Mouse (Mus musculus): Measurements from ENCODE around the gene Hpf1. TPM values are rescaled to one million over a fixed set of nuclear protein-coding genes. Genes with fewer than 3 reads are reported as not detected.
A peak's percentile ranks its signal among the peaks of the same experiment; 100 is the strongest.

The Hpf1 gene
- polyA plus RNA-seq (2011; ENCODE audit: insufficient read length, low read depth, missing spikeins) = 40.3 and 47.1 TPM in 2 replicates

GRCm38 (mm10) chr8:60889843-60890519 is at the start of gene Hpf1:
TSS of gene Hpf1 (plus strand) at chr8:60890418.
- H3K4me3 ChIP-seq (ENCODE audit: insufficient read depth, low read length) = peak within 1 kb of the TSS; percentile 86
- no peak for TF ChIP-seq CTCF (IDR thresholded peaks at IDR 0.05; ENCODE audit: borderline replicate concordance, insufficient read depth, low read length)
- peak; percentile 62 for TF ChIP-seq POLR2A (IDR thresholded peaks at IDR 0.05; ENCODE audit: low read depth, low read length)
- no peak within 1 kb of the TSS for H3K27ac ChIP-seq (ENCODE audit: insufficient read depth, low read length)
- no peaks in the 10 kb centered on the region for H3K4me1 ChIP-seq (ENCODE audit: control insufficient read depth, insufficient read depth, low read length)

GRCm38 (mm10) chr8:60842388-60842787 is 47.8 kb upstream of the Hpf1 start:
- Histone ChIP-seq H3K4me1 (ENCODE audit: control insufficient read depth, insufficient read depth, low read length) (no peaks in the 10 kb centered on the region), H3K27ac (ENCODE audit: insufficient read depth, low read length) (no peak overlapping the region), H3K4me3 (ENCODE audit: insufficient read depth, low read length) (no peak overlapping the region)
- TF ChIP-seq CTCF (IDR thresholded peaks at IDR 0.05; ENCODE audit: borderline replicate concordance, insufficient read depth, low read length) (no peak), POLR2A (IDR thresholded peaks at IDR 0.05; ENCODE audit: low read depth, low read length) (no peak)

DNA sequence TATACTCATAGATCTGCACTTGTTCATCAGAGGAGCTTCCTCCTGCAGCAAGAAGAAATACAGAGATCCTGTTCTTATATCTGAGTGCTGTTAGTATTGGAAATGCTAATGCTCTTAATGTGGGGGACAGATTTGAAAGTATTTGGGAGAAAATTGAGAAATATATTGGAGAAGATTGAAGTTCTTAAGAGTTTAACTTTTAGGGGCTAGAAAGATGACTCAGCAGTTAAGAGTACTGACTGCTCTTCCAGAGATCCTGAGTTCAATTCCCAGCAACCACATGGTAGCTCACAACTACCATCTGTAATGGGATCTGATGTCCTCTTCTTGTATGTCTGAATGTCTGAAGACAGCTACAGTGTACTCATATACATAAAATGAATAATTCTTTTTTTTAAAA is 32.7 kb upstream of the Hpf1 start:
- no peak overlapping the region for H3K4me3 ChIP-seq (ENCODE audit: insufficient read depth, low read length)
- no peak overlapping the region for H3K27ac ChIP-seq (ENCODE audit: insufficient read depth, low read length)
- peaks cover 3% of the 10 kb centered on the region; the same call in 1 of the 2 replicates for H3K4me1 ChIP-seq (ENCODE audit: control insufficient read depth, insufficient read depth, low read length)
- TF ChIP-seq POLR2A (IDR thresholded peaks at IDR 0.05; ENCODE audit: low read depth, low read length) (no peak), CTCF (IDR thresholded peaks at IDR 0.05; ENCODE audit: borderline replicate concordance, insufficient read depth, low read length) (no peak)

DNA sequence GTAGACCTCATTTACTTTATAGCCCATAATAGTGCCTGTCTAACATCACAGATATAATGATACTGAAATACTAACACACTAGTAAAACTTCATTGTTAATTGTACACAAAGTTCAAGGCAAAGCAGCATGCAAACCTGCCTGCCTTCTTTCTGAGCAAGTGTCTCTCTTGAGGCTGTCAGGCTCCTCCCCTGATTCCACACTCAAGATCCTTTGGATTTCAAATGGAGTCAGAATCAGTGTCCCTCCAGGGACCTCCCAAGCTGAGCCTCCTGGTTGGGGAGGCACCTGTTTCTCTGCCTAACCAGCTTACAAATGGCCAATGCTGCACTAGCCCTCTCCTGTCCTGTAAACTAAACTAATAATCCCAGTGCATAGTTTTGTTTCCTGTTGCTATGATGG is 32.1 kb upstream of the Hpf1 start:
- H3K4me3 ChIP-seq (ENCODE audit: insufficient read depth, low read length) = no peak overlapping the region
- H3K27ac ChIP-seq (ENCODE audit: insufficient read depth, low read length) = no peak overlapping the region
- peaks cover 3% of the 10 kb centered on the region; the same call in 1 of the 2 replicates for H3K4me1 ChIP-seq (ENCODE audit: control insufficient read depth, insufficient read depth, low read length)
- TF ChIP-seq POLR2A (IDR thresholded peaks at IDR 0.05; ENCODE audit: low read depth, low read length) (no peak), CTCF (IDR thresholded peaks at IDR 0.05; ENCODE audit: borderline replicate concordance, insufficient read depth, low read length) (no peak)

- H3K4me1 ChIP-seq (ENCODE audit: control insufficient read depth, insufficient read depth, low read length) = peaks cover 3% of the 10 kb centered on the region; the same call in 1 of the 2 replicates
- TF ChIP-seq CTCF (IDR thresholded peaks at IDR 0.05; ENCODE audit: borderline replicate concordance, insufficient read depth, low read length) = no peak
- TF ChIP-seq POLR2A (IDR thresholded peaks at IDR 0.05; ENCODE audit: low read depth, low read length) = no peak
- peak overlapping the region; percentile 52 for H3K27ac ChIP-seq (ENCODE audit: insufficient read depth, low read length)
- no peak overlapping the region for H3K4me3 ChIP-seq (ENCODE audit: insufficient read depth, low read length)
These were observed 31.2 kb upstream of the Hpf1 start for GRCm38 (mm10) chr8:60858911-60859476.

GRCm38 (mm10) chr8:60859605-60860004 is 30.6 kb upstream of the Hpf1 start:
- Histone ChIP-seq H3K27ac (ENCODE audit: insufficient read depth, low read length) (peak overlapping the region; percentile 22), H3K4me1 (ENCODE audit: control insufficient read depth, insufficient read depth, low read length) (peaks cover 3% of the 10 kb centered on the region; the same call in 1 of the 2 replicates)
- no peak for TF ChIP-seq CTCF (IDR thresholded peaks at IDR 0.05; ENCODE audit: borderline replicate concordance, insufficient read depth, low read length)
- TF ChIP-seq POLR2A (IDR thresholded peaks at IDR 0.05; ENCODE audit: low read depth, low read length) = no peak

DNA sequence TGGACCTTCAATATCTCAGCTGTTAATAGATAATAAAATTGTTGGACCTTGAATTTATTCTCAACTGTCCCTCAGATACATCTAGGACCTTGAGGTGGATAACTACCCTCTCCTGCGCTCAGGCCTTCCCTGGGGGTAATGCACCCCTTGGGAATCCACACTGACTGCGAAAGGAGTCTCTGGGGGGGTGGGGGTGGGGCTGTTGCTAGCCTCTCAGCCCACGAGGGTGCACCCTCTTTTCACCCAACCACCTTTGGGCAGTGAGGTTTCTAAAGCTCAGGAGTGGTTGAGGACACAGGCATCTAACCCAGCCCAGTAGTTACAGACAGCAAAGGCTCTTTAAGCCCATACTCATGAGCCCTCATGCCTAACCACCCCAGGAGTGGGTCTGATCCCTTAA is 29.5 kb upstream of the Hpf1 start:
- Histone ChIP-seq H3K4me1 (ENCODE audit: control insufficient read depth, insufficient read depth, low read length) (peaks cover 5% of the 10 kb centered on the region), H3K4me3 (ENCODE audit: insufficient read depth, low read length) (no peak overlapping the region), H3K27ac (ENCODE audit: insufficient read depth, low read length) (no peak overlapping the region)
- TF ChIP-seq CTCF (IDR thresholded peaks at IDR 0.05; ENCODE audit: borderline replicate concordance, insufficient read depth, low read length) (no peak), POLR2A (IDR thresholded peaks at IDR 0.05; ENCODE audit: low read depth, low read length) (no peak)

More at GRCm38 (mm10) chr8:60859605-60860004, 30.6 kb upstream of the Hpf1 start:
- no peak overlapping the region for H3K4me3 ChIP-seq (ENCODE audit: insufficient read depth, low read length)

GRCm38 (mm10) chr8:60861783-60862182 is 28.4 kb upstream of the Hpf1 start:
- Histone ChIP-seq H3K4me3 (ENCODE audit: insufficient read depth, low read length) (no peak overlapping the region), H3K4me1 (ENCODE audit: control insufficient read depth, insufficient read depth, low read length) (peaks cover 5% of the 10 kb centered on the region), H3K27ac (ENCODE audit: insufficient read depth, low read length) (no peak overlapping the region)
- TF ChIP-seq POLR2A (IDR thresholded peaks at IDR 0.05; ENCODE audit: low read depth, low read length) (no peak), CTCF (IDR thresholded peaks at IDR 0.05; ENCODE audit: borderline replicate concordance, insufficient read depth, low read length) (no peak)

- Histone ChIP-seq H3K4me1 (ENCODE audit: control insufficient read depth, insufficient read depth, low read length) (peaks cover 2% of the 10 kb centered on the region; the same call in 1 of the 2 replicates), H3K27ac (ENCODE audit: insufficient read depth, low read length) (peak overlapping the region; percentile 93), H3K4me3 (ENCODE audit: insufficient read depth, low read length) (no peak overlapping the region)
- TF ChIP-seq CTCF (IDR thresholded peaks at IDR 0.05; ENCODE audit: borderline replicate concordance, insufficient read depth, low read length) (no peak), POLR2A (IDR thresholded peaks at IDR 0.05; ENCODE audit: low read depth, low read length) (0 out of 2 replicates have a peak, but pooled peaks have one; percentile 18)
These were observed 25.3 kb upstream of the Hpf1 start for GRCm38 (mm10) chr8:60864875-60865274.

Data from embryonic fibroblast, embryonic 13.5 days (primary cell).